Mouse (Mus musculus): Measurements from ENCODE around the gene Snrnp70. TPM values are rescaled to one million over a fixed set of nuclear protein-coding genes. Genes with fewer than 3 reads are reported as not detected.
"Not testable (repeated sequence)": the region's sequence is repeated elsewhere in the genome, so short reads cannot be mapped to it uniquely, and the experiment has no call there.

The Snrnp70 gene
- total RNA-seq, 2 experiments from 2014 or later, result 453 to 460 TPM

GRCm38 (mm10) chr7:45412421-45412820, 16.9 kb upstream of the Snrnp70 start:
- DNase-seq, result no peak
- intact Hi-C loops (cut with DNase I), result no loop called here

GRCm38 (mm10) chr7:45409497-45410163, 14.1 kb upstream of the Snrnp70 start:
- DNase-seq, result no peak
- intact Hi-C loops (cut with DNase I), result no loop called here

GRCm38 (mm10) chr7:45408949-45409348, 13.4 kb upstream of the Snrnp70 start:
- no peak for DNase-seq
- intact Hi-C loops (cut with DNase I), result no loop called here

- intact Hi-C loops (cut with DNase I), result no loop called here
- DNase-seq, result no peak
Measured at GRCm38 (mm10) chr7:45408351-45408750, 12.8 kb upstream of the Snrnp70 start.

- intact Hi-C loops (cut with DNase I), result no loop called here
- DNase-seq, result no peak
Measured at GRCm38 (mm10) chr7:45407836-45408235, 12.3 kb upstream of the Snrnp70 start.

GRCm38 (mm10) chr7:45406157-45407156, 10.9 kb upstream of the Snrnp70 start:
- no peak for DNase-seq
- intact Hi-C loops (cut with DNase I), result no loop called here

- peak; percentile 65 for DNase-seq
- intact Hi-C loops (cut with DNase I), result no loop called here
Measured at GRCm38 (mm10) chr7:45405091-45406075, 9.8 kb upstream of the Snrnp70 start, which contains the start of gene Kcna7. Gene Kcna7 (plus strand): TSS chr7:45405653.

GRCm38 (mm10) chr7:45403532-45404261, 8.2 kb upstream of the Snrnp70 start:
- intact Hi-C loops (cut with DNase I), result no loop called here
- DNase-seq, result peak; percentile 73

GRCm38 (mm10) chr7:45401521-45402085, 6.1 kb upstream of the Snrnp70 start:
- intact Hi-C loops (cut with DNase I), result no loop called here
- DNase-seq, result no peak

- DNase-seq, result no peak
- intact Hi-C loops (cut with DNase I), result no loop called here
Measured at GRCm38 (mm10) chr7:45396787-45397186, 1.2 kb upstream of the Snrnp70 start.

- intact Hi-C loops (cut with DNase I); DNase-seq: not testable (repeated sequence)
Measured at GRCm38 (mm10) chr7:45396337-45396775, 814 bp upstream of the Snrnp70 start.

GRCm38 (mm10) chr7:45395129-45395541, 407 bp downstream of the Snrnp70 start:
- DNase-seq, result peak; percentile 73
- intact Hi-C loops (cut with DNase I), result no loop called here

- DNase-seq, result no peak
- intact Hi-C loops (cut with DNase I), result no loop called here
Measured at GRCm38 (mm10) chr7:45386077-45386476, 9.5 kb downstream of the Snrnp70 start.

- no peak for DNase-seq
Measured at GRCm38 (mm10) chr7:45376057-45376456, 19.5 kb downstream of the Snrnp70 start.

GRCm38 (mm10) chr7:45374620-45375019, 20.9 kb downstream of the Snrnp70 start:
- intact Hi-C loops (cut with DNase I), result no loop called here

More at GRCm38 (mm10) chr7:45376057-45376456, 19.5 kb downstream of the Snrnp70 start:
- intact Hi-C loops (cut with DNase I), result no loop called here

GRCm38 (mm10) chr7:45372371-45372770, 23.2 kb downstream of the Snrnp70 start:
- DNase-seq, result no peak
- intact Hi-C loops (cut with DNase I), result no loop called here

More at GRCm38 (mm10) chr7:45374620-45375019, 20.9 kb downstream of the Snrnp70 start:
- no peak for DNase-seq

GRCm38 (mm10) chr7:45370475-45371311, 24.8 kb downstream of the Snrnp70 start, which contains the start of gene Lin7b:
Gene Lin7b (minus strand): TSS chr7:45370583.
- peak; percentile 87 for DNase-seq
- intact Hi-C loops (cut with DNase I), result no loop called here

GRCm38 (mm10) chr7:45369836-45370474, 25.6 kb downstream of the Snrnp70 start:
- intact Hi-C loops (cut with DNase I), result no loop called here
- DNase-seq, result no peak
